Mouse (Mus musculus): ENCODE results near the gene Rpl7l1. TPM values are rescaled to one million over a fixed set of nuclear protein-coding genes. Genes with fewer than 3 reads are reported as not detected.

The Rpl7l1 gene
- polyA plus RNA-seq (2015; fragmentation: Nextera tagmentation; extraction: Ambion mirVana) = 85.1 and 101 TPM in 2 replicates

- Histone ChIP-seq H3K4me1 (peaks cover 12% of the 10 kb centered on the region), H3K36me3 (peaks cover 37% of the 10 kb centered on the region), H3K9ac (peak within 1 kb of the TSS; percentile 90), H3K4me2 (peak within 1 kb of the TSS; percentile 75), H3K4me3 (peak within 1 kb of the TSS; percentile 79), H3K27me3 (replicated peaks) (no peaks in the 10 kb centered on the region), H3K9me3 (no peaks in the 10 kb centered on the region), H3K27ac (replicated peaks) (peak within 1 kb of the TSS; percentile 87)
- WGBS = 1% methylated on average over 44 of the region's 44 CpGs
- ATAC-seq (ENCODE audit: extremely low read depth, insufficient number of reproducible peaks, low FRiP score, low TSS enrichment) = peak; percentile 88
These were observed at the start of gene Rpl7l1 for GRCm38 (mm10) chr17:46782341-46783221. TSS of gene Rpl7l1 (minus strand) at chr17:46782672.

- Histone ChIP-seq H3K36me3 (peaks cover 46% of the 10 kb centered on the region), H3K9me3 (no peaks in the 10 kb centered on the region), H3K4me2 (no peak overlapping the region), H3K4me1 (0 out of 2 replicates have a peak, but pooled peaks cover 9% of the 10 kb centered on the region), H3K27ac (replicated peaks) (no peak overlapping the region), H3K27me3 (replicated peaks) (no peaks in the 10 kb centered on the region), H3K4me3 (no peak overlapping the region), H3K9ac (no peak overlapping the region)
- no peak for ATAC-seq (ENCODE audit: extremely low read depth, insufficient number of reproducible peaks, low FRiP score, low TSS enrichment)
- WGBS = 81% methylated on average over 11 of the region's 11 CpGs
These were observed 47.5 kb upstream of the Rpl7l1 start for GRCm38 (mm10) chr17:46829856-46830535.

GRCm38 (mm10) chr17:46828935-46829334 lies 46.5 kb upstream of the Rpl7l1 start:
- no peak overlapping the region for H3K4me2 ChIP-seq
- ATAC-seq (ENCODE audit: extremely low read depth, insufficient number of reproducible peaks, low FRiP score, low TSS enrichment) = no peak
- WGBS = 80% methylated on average over 3 of the region's 3 CpGs
- peaks cover 57% of the 10 kb centered on the region for H3K36me3 ChIP-seq
- H3K9ac ChIP-seq = no peak overlapping the region
- no peaks in the 10 kb centered on the region for H3K27me3 ChIP-seq (replicated peaks)
- no peaks in the 10 kb centered on the region for H3K9me3 ChIP-seq
- H3K4me3 ChIP-seq = no peak overlapping the region
- H3K27ac ChIP-seq (replicated peaks) = no peak overlapping the region
- 0 out of 2 replicates have a peak, but pooled peaks cover 9% of the 10 kb centered on the region for H3K4me1 ChIP-seq

- Histone ChIP-seq H3K9ac (no peak overlapping the region), H3K9me3 (no peaks in the 10 kb centered on the region), H3K27ac (replicated peaks) (no peak overlapping the region), H3K27me3 (replicated peaks) (no peaks in the 10 kb centered on the region), H3K4me3 (no peak overlapping the region), H3K4me2 (no peak overlapping the region), H3K4me1 (peaks cover 3% of the 10 kb centered on the region; the same call in 1 of the 2 replicates), H3K36me3 (peaks cover 94% of the 10 kb centered on the region)
- no peak for ATAC-seq (ENCODE audit: extremely low read depth, insufficient number of reproducible peaks, low FRiP score, low TSS enrichment)
- WGBS = 94% methylated on average over 8 of the region's 8 CpGs
These were observed 40.6 kb upstream of the Rpl7l1 start for GRCm38 (mm10) chr17:46823091-46823490.

- H3K27me3 ChIP-seq (replicated peaks) = no peaks in the 10 kb centered on the region
- H3K9me3 ChIP-seq = no peaks in the 10 kb centered on the region
- 88% methylated on average over 7 of the region's 7 CpGs for WGBS
- H3K4me2 ChIP-seq = no peak overlapping the region
- peaks cover 3% of the 10 kb centered on the region; the same call in 1 of the 2 replicates for H3K4me1 ChIP-seq
- ATAC-seq (ENCODE audit: extremely low read depth, insufficient number of reproducible peaks, low FRiP score, low TSS enrichment) = no peak
- H3K9ac ChIP-seq = no peak overlapping the region
- H3K4me3 ChIP-seq = no peak overlapping the region
- H3K36me3 ChIP-seq = peaks cover 89% of the 10 kb centered on the region
- no peak overlapping the region for H3K27ac ChIP-seq (replicated peaks)
These were observed 38.2 kb upstream of the Rpl7l1 start for GRCm38 (mm10) chr17:46820628-46821027.

GRCm38 (mm10) chr17:46817734-46818158 lies 35.3 kb upstream of the Rpl7l1 start:
- no peaks in the 10 kb centered on the region for H3K27me3 ChIP-seq (replicated peaks)
- no peaks in the 10 kb centered on the region for H3K9me3 ChIP-seq
- H3K4me3 ChIP-seq = no peak overlapping the region
- peaks cover 85% of the 10 kb centered on the region for H3K36me3 ChIP-seq
- no peak for ATAC-seq (ENCODE audit: extremely low read depth, insufficient number of reproducible peaks, low FRiP score, low TSS enrichment)
- H3K4me2 ChIP-seq = peak overlapping the region; percentile 9; the same call in 1 of the 2 replicates
- no peak overlapping the region for H3K9ac ChIP-seq
- peaks cover 3% of the 10 kb centered on the region; the same call in 1 of the 2 replicates for H3K4me1 ChIP-seq
- H3K27ac ChIP-seq (replicated peaks) = no peak overlapping the region
- WGBS = 80% methylated on average over 12 of the region's 12 CpGs

- Histone ChIP-seq H3K4me2 (no peak overlapping the region), H3K27me3 (replicated peaks) (no peaks in the 10 kb centered on the region), H3K36me3 (peaks cover 86% of the 10 kb centered on the region), H3K4me3 (no peak overlapping the region), H3K27ac (replicated peaks) (no peak overlapping the region), H3K9ac (no peak overlapping the region), H3K4me1 (peaks cover 3% of the 10 kb centered on the region; the same call in 1 of the 2 replicates), H3K9me3 (no peaks in the 10 kb centered on the region)
- no peak for ATAC-seq (ENCODE audit: extremely low read depth, insufficient number of reproducible peaks, low FRiP score, low TSS enrichment)
- WGBS = 76% methylated on average over 13 of the region's 13 CpGs
These were observed 33.8 kb upstream of the Rpl7l1 start for GRCm38 (mm10) chr17:46816306-46816705.

- H3K4me3 ChIP-seq = no peak overlapping the region
- peaks cover 4% of the 10 kb centered on the region; the same call in 1 of the 2 replicates for H3K4me1 ChIP-seq
- H3K36me3 ChIP-seq = peaks cover 83% of the 10 kb centered on the region
- H3K9ac ChIP-seq = no peak overlapping the region
- 88% methylated on average over 6 of the region's 6 CpGs for WGBS
- no peak overlapping the region for H3K4me2 ChIP-seq
- H3K27me3 ChIP-seq (replicated peaks) = no peaks in the 10 kb centered on the region
- no peak overlapping the region for H3K27ac ChIP-seq (replicated peaks)
- no peaks in the 10 kb centered on the region for H3K9me3 ChIP-seq
- no peak for ATAC-seq (ENCODE audit: extremely low read depth, insufficient number of reproducible peaks, low FRiP score, low TSS enrichment)
These were observed 32.0 kb upstream of the Rpl7l1 start for GRCm38 (mm10) chr17:46814497-46814896.

- Histone ChIP-seq H3K9ac (no peak overlapping the region), H3K4me3 (no peak overlapping the region), H3K4me2 (no peak overlapping the region), H3K9me3 (no peaks in the 10 kb centered on the region), H3K27ac (replicated peaks) (no peak overlapping the region), H3K27me3 (replicated peaks) (no peaks in the 10 kb centered on the region), H3K36me3 (peaks cover 85% of the 10 kb centered on the region), H3K4me1 (peaks cover 8% of the 10 kb centered on the region; the same call in 1 of the 2 replicates)
- 78% methylated on average over 8 of the region's 8 CpGs for WGBS
- ATAC-seq (ENCODE audit: extremely low read depth, insufficient number of reproducible peaks, low FRiP score, low TSS enrichment) = no peak
These were observed 31.2 kb upstream of the Rpl7l1 start for GRCm38 (mm10) chr17:46813637-46814036.

GRCm38 (mm10) chr17:46812442-46812841 lies 30.0 kb upstream of the Rpl7l1 start:
- H3K27me3 ChIP-seq (replicated peaks) = no peaks in the 10 kb centered on the region
- no peak overlapping the region for H3K27ac ChIP-seq (replicated peaks)
- H3K9me3 ChIP-seq = no peaks in the 10 kb centered on the region
- no peak overlapping the region for H3K9ac ChIP-seq
- peaks cover 8% of the 10 kb centered on the region; the same call in 1 of the 2 replicates for H3K4me1 ChIP-seq
- no peak overlapping the region for H3K4me2 ChIP-seq
- H3K4me3 ChIP-seq = no peak overlapping the region
- no peak for ATAC-seq (ENCODE audit: extremely low read depth, insufficient number of reproducible peaks, low FRiP score, low TSS enrichment)
- WGBS = 94% methylated on average over 1 of the region's 1 CpGs
- peaks cover 84% of the 10 kb centered on the region for H3K36me3 ChIP-seq

GRCm38 (mm10) chr17:46810672-46811071 lies 28.2 kb upstream of the Rpl7l1 start:
- H3K9ac ChIP-seq = no peak overlapping the region
- no peak for ATAC-seq (ENCODE audit: extremely low read depth, insufficient number of reproducible peaks, low FRiP score, low TSS enrichment)
- H3K9me3 ChIP-seq = no peaks in the 10 kb centered on the region
- no peak overlapping the region for H3K4me2 ChIP-seq
- H3K36me3 ChIP-seq = peaks cover 90% of the 10 kb centered on the region
- WGBS = 85% methylated on average over 3 of the region's 3 CpGs
- H3K4me1 ChIP-seq = peaks cover 8% of the 10 kb centered on the region; the same call in 1 of the 2 replicates
- no peaks in the 10 kb centered on the region for H3K27me3 ChIP-seq (replicated peaks)
- H3K4me3 ChIP-seq = no peak overlapping the region
- no peak overlapping the region for H3K27ac ChIP-seq (replicated peaks)

All from heart, embryonic 13.5 days (tissue).